Mouse (Mus musculus) gastrocnemius, adult 8-10 months (tissue): ENCODE results near the gene Llgl1. TPM values are rescaled to one million over a fixed set of nuclear protein-coding genes. Genes with fewer than 3 reads are reported as not detected.
A peak's percentile ranks its signal among the peaks of the same experiment; 100 is the strongest.

Experiments
- DNase-seq, 2 experiments: peaks; one replicate each; pipeline ENCODE4 v3.0.0; 2022; ENCODE audit warnings: low spot score in 2 of 2
- microRNA-seq: library from miRNA; unstranded; fragments of <30 nt; microRNA quantifications from one replicate; pipeline ENCODE4 v1.2.0, GENCODE M21; 2022
- total RNA-seq, 4 experiments: library from RNA; stranded (reverse); gene quantifications; 2 replicates each; pipeline ENCODE4 v1.2.4; 2022

Llgl1 gene
- total RNA-seq, 4 experiments from 2014 or later, result 9.5 to 10.3 (median 9.8) TPM

DNA sequence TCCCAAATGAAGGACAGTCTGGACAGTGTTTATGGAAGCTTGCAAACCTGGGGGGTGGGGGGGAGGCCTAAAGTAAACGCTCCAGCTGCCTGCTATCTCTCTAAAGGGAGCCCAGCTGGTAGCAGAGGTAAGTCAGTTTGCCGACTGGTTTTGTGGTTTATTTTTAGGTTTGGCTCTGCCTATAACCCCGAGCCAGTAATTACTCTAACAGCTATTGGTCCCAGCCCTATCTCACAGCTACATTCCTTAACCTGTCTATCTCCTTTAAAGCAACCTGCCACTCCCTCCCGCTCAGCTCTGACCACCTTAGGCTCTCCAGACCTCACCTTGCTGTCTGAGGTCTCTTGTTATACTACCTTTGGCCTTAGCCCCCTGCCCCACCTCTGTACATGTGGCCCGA is 19.7 kb downstream of the Llgl1 start:
- no peak for DNase-seq

- DNase-seq, result peak; percentile 78 to 82
Observed at GRCm38 (mm10) chr11:60726601-60727391, 27.3 kb downstream of the Llgl1 start, which contains the start of gene Flii. Gene Flii, minus strand, starts transcription at chr11:60727263.

- DNase-seq, result no peak
Observed at GRCm38 (mm10) chr11:60727392-60728140, 28.0 kb downstream of the Llgl1 start.

- DNase-seq, result peak; percentile 90 to 93
Observed at GRCm38 (mm10) chr11:60728260-60728761, 28.8 kb downstream of the Llgl1 start, which contains the start of gene Mief2. Gene Mief2, plus strand, starts transcription at chr11:60728398.

DNA sequence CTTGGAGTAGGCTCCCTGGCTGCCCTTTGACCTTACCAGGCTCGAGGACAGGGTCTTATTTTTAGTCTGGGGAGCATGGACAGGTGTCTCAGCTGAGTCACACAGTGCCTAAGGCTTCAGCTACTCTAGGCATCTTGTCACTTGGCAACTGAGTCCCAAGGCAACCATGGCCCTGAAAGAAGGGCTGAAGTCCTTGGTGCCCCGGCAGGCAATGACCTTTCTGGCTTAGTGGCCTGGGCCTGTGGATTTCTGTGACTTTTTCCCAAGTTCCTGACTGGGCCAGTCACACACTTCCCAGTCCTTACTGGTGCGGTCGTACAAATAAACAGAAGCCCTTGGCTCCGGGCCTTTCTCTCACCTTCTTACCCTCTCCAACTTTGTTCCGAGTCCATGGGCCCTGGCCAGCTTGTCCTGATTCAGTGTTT is 29.7 kb downstream of the Llgl1 start:
- DNase-seq, result peak; percentile 52 to 69

- DNase-seq, result no peak
Observed at GRCm38 (mm10) chr11:60730169-60730568, 30.6 kb downstream of the Llgl1 start.

GRCm38 (mm10) chr11:60731251-60731650 is 31.7 kb downstream of the Llgl1 start:
- peak; percentile 67 to 78 for DNase-seq

DNA sequence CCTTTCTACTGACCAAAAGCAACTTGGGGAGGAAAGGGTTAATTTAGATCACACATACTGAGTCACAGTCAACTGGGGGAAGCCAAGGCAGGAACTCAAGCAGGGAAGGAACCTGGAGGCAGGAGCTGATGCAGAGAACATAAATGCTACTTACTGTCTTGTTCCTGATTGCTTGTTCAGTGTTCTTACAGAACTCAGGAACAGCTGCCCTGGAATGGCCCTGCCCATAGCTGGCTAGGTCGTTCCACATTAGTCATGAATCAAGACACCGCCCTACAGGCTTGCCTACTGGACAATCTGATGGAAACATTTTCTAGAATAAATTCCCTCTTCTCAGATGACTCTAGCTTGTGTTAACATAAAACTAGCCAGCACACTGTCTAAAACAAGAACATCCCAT is 34.7 kb downstream of the Llgl1 start:
- DNase-seq, result peak; percentile 28 to 41

DNA sequence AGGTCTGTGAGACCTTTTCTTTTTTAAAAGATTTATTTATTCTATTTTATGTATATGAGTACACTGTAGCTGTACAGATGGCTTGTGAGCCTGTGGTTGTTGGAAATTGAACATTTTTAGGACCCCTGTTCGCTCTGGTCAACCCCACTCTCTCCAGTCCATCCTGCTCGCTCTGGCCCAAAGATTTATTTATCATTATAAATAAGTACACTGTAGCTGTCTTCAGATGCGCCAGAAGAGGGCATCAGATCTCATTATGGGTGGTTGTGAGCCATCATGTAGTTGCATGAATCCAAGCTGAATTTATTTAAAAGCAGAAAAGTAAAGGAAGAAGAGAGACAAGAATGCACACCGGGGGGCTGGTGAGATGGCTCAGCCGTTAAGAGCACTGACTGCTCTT is 35.7 kb downstream of the Llgl1 start:
- DNase-seq, result no peak

GRCm38 (mm10) chr11:60736491-60736890 is 37.0 kb downstream of the Llgl1 start:
- no peak for DNase-seq

GRCm38 (mm10) chr11:60737450-60737849 is 37.9 kb downstream of the Llgl1 start:
- no peak for DNase-seq

- DNase-seq, result no peak
Observed at GRCm38 (mm10) chr11:60740321-60740720, 40.8 kb downstream of the Llgl1 start.

DNA sequence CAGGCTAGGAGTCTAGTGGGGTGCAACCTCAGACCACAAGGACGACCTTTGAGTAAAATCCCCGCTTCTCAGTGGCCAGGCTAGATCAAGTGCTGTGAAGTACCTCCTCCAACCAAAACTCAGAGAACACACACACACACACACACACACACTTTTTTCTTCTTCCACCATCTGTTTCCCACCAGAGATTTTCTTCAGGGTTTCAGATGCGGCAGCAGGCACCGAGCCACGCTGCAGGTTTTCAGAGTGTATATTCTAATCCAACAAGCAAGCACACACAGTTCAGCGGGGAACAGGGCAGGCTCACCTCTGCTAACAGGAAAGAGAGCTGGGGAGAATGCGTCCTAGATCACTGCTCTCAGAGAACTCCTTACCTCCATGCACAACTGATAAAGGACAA is 56.0 kb downstream of the Llgl1 start:
- DNase-seq, result no peak

DNA sequence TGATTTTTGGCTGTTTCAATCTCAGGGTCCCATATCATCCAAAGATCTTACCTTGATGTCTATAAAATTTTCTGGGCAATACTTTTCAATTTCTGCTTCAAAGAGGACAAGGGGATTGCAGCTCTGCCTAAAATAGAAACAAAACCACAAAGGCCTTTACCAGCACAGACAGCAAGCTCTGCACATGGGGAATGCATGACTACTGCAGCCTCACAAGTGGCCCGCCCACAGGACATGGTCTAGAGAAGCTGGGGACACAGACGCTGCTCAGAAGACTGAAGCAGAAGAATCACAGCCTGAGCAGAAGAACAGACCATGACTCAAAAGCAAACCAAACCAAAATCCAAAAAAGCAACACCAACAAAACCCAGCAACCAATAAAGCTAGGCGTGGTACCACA is 62.2 kb downstream of the Llgl1 start:
- no peak for DNase-seq

Small RNA genes lying within 50 kb of the gene (microRNA-seq; reads per million reads assigned to microRNA genes)
- gene Mir5100, result 2.5 reads per million

Other genes starting within 250 kb of the Llgl1 start
- gene Drg2, start 245.1 kb upstream of the Llgl1 start, total RNA-seq, result 10 to 100 TPM; 21.6 to 24.9 (median 22.7) TPM
- under 1 TPM in 2 of 4 experiments, not detected in 2; 0.05 TPM for gene Myo15, start 230.4 kb upstream of the Llgl1 start, total RNA-seq
- gene Alkbh5, start 163.3 kb upstream of the Llgl1 start, total RNA-seq, result 100 to 1,000 TPM; 137 to 160 (median 145) TPM
- 100 to 1,000 TPM in 2 of 4 experiments, 10 to 100 TPM in 2; 96.0 to 116 (median 101) TPM for gene Flii, start 27.5 kb downstream of the Llgl1 start, total RNA-seq
- gene Mief2, start 28.7 kb downstream of the Llgl1 start, total RNA-seq, result 10 to 100 TPM; 80.3 to 94.0 (median 84.3) TPM
- 1 to 10 TPM; 3.8 to 4.7 (median 4.2) TPM for gene Top3a, start 77.6 kb downstream of the Llgl1 start, total RNA-seq
- 10 to 100 TPM; 16.7 to 22.3 (median 19.7) TPM for gene Smcr8, start 77.8 kb downstream of the Llgl1 start, total RNA-seq
- gene Shmt1, start 112.0 kb downstream of the Llgl1 start, total RNA-seq, result 10 to 100 TPM; 10.5 to 15.0 (median 12.5) TPM
- 10 to 100 TPM; 23.9 to 28.1 (median 24.2) TPM for gene Dhrs7b, start 130.9 kb downstream of the Llgl1 start, total RNA-seq
- 10 to 100 TPM; 37.2 to 44.1 (median 43.5) TPM for gene Tmem11, start 179.5 kb downstream of the Llgl1 start, total RNA-seq
- gene Natd1, start 215.0 kb downstream of the Llgl1 start, total RNA-seq, result 1 to 10 TPM; 6.5 to 9.2 (median 7.3) TPM
- gene Map2k3, start 232.3 kb downstream of the Llgl1 start, total RNA-seq, result 100 to 1,000 TPM; 117 to 122 (median 119) TPM